Mouse (Mus musculus) stomach, postnatal 0 days (tissue): ENCODE results near the gene Lrrc15.

ENCODE experiments used
- CTCF ChIP-seq: IDR thresholded peaks from 2 replicates; pipeline ENCODE4 v1.5.1; 2016; ENCODE audit warnings: antibody characterized with exemption, low read depth, mild to moderate bottlenecking, moderate library complexity
- EP300 ChIP-seq: optimal IDR thresholded peaks from 2 replicates; pipeline ENCODE3; 2016; ENCODE audit warnings: antibody characterized with exemption

- TF ChIP-seq CTCF (no peak), EP300 (no peak)
Observed at GRCm38 (mm10) chr16:30297450-30297849, 14.4 kb upstream of the Lrrc15 start.
